Mouse (Mus musculus) liver, adult 2 months (tissue): ENCODE results near the gene Nfkbib. TPM values are rescaled to one million over a fixed set of nuclear protein-coding genes. Genes with fewer than 3 reads are reported as not detected.
A peak's percentile ranks its signal among the peaks of the same experiment; 100 is the strongest.

Experiments used
- DNase-seq: peaks from one replicate; pipeline ENCODE4 v3.0.0-alpha.2; 2011; ENCODE audit warnings: low read depth, low spot score; ENCODE audit errors: extremely low read depth
- H3K27ac ChIP-seq: fragments of 200-500 bp; replicated peaks from 2 replicates; pipeline ENCODE4 v1.5.1; 2012; ENCODE audit warnings: low read depth, mild to moderate bottlenecking, control low read depth, inconsistent platforms, low read length; ENCODE audit not compliant: insufficient read depth
- H3K27me3 ChIP-seq: fragments of 200-500 bp; 2 replicates; pipeline ENCODE4 v1.6.1; 2012; ENCODE audit warnings: mild to moderate bottlenecking, moderate library complexity, low read length, inconsistent platforms; ENCODE audit not compliant: control insufficient read depth, insufficient read depth
- H3K36me3 ChIP-seq: fragments of 200-500 bp; 2 replicates; pipeline ENCODE4 v1.6.1; 2012; ENCODE audit warnings: low read length, inconsistent platforms; ENCODE audit not compliant: control insufficient read depth, insufficient read depth
- H3K4me1 ChIP-seq: fragments of 200-500 bp; 2 replicates; pipeline ENCODE4 v1.6.1; 2011; ENCODE audit warnings: low read length; ENCODE audit not compliant: control insufficient read depth, insufficient read depth
- H3K4me3 ChIP-seq: fragments of 200-500 bp; 2 replicates; pipeline ENCODE4 v1.5.1; 2011; ENCODE audit warnings: low read depth, mild to moderate bottlenecking, control low read depth, low read length, moderate library complexity; ENCODE audit not compliant: insufficient read depth
- H3K79me2 ChIP-seq: fragments of 200-500 bp; 2 replicates; pipeline ENCODE4 v1.6.1; 2012; ENCODE audit warnings: inconsistent platforms, mild to moderate bottlenecking, low read length, moderate library complexity; ENCODE audit not compliant: control insufficient read depth, insufficient read depth
- H3K9ac ChIP-seq: fragments of 200-500 bp; 2 replicates; pipeline ENCODE4 v1.6.1; 2012; ENCODE audit warnings: low read depth, mild to moderate bottlenecking, control low read depth, inconsistent platforms, low read length
- CTCF ChIP-seq: fragments of 200-500 bp; IDR thresholded peaks from 2 replicates; pipeline ENCODE4 v1.5.1; 2011; ENCODE audit warnings: low read depth, low read length, control low read depth
- POLR2A ChIP-seq: fragments of 200-500 bp; IDR thresholded peaks from 2 replicates; pipeline ENCODE4 v1.6.1; 2011; ENCODE audit warnings: low read length, control low read depth; ENCODE audit not compliant: insufficient read depth; ENCODE audit errors: extremely low read depth
- WGBS: fragments of 180-500 bp; shearing (Covaris S2); methylation state at CpG from one replicate; pipeline ENCODE4 v1.1.7; 2018; 5-methylcytosine and 5-hydroxymethylcytosine counted together
- polyA plus RNA-seq: library from polyadenylated mRNA; depleted of rRNA; stranded (reverse); fragments of >200 nt; gene quantifications from 2 replicates; pipeline ENCODE4 v1.2.3, GENCODE M21; 2012
- total RNA-seq: library from RNA; depleted of rRNA; stranded (reverse); fragments of >200 nt; gene quantifications from 2 replicates; pipeline ENCODE4 v1.2.3, GENCODE M21; 2014

Nfkbib gene
- total and polyA plus RNA-seq, 2 experiments = 7.3 to 39.9 TPM

- TF ChIP-seq CTCF (no peak), POLR2A (no peak)
- Histone ChIP-seq H3K36me3 (no peaks in the 10 kb centered on the region), H3K4me3 (peak overlapping the region; percentile 46), H3K4me1 (peaks cover 4% of the 10 kb centered on the region; the same call in 1 of the 2 replicates), H3K27ac (no peak overlapping the region), H3K79me2 (no peaks in the 10 kb centered on the region), H3K9ac (peak overlapping the region; percentile 47), H3K27me3 (no peaks in the 10 kb centered on the region)
- peak; percentile 88 for DNase-seq
- 6% methylated on average over 58 of the region's 58 CpGs for WGBS
Observed at GRCm38 (mm10) chr7:28732341-28733142, 34.8 kb downstream of the Nfkbib start.

- H3K36me3 ChIP-seq = no peaks in the 10 kb centered on the region
- H3K27me3 ChIP-seq = no peaks in the 10 kb centered on the region
- H3K9ac ChIP-seq = no peak overlapping the region
- H3K27ac ChIP-seq = no peak overlapping the region
- no peak for TF ChIP-seq POLR2A
- TF ChIP-seq CTCF = peak; percentile 32; the same call in 1 of the 2 replicates
- WGBS = 73% methylated on average over 10 of the region's 10 CpGs
- peaks cover 2% of the 10 kb centered on the region; the same call in 1 of the 2 replicates for H3K4me1 ChIP-seq
- H3K79me2 ChIP-seq = no peaks in the 10 kb centered on the region
- DNase-seq = no peak
- no peak overlapping the region for H3K4me3 ChIP-seq
Observed at GRCm38 (mm10) chr7:28727649-28728340, 39.5 kb downstream of the Nfkbib start.

- no peaks in the 10 kb centered on the region for H3K27me3 ChIP-seq
- H3K9ac ChIP-seq = no peak overlapping the region
- H3K4me3 ChIP-seq = no peak overlapping the region
- TF ChIP-seq CTCF (peak; percentile 85), POLR2A (no peak)
- no peak overlapping the region for H3K27ac ChIP-seq
- no peaks in the 10 kb centered on the region for H3K79me2 ChIP-seq
- 17% methylated on average over 14 of the region's 14 CpGs for WGBS
- H3K4me1 ChIP-seq = peaks cover 2% of the 10 kb centered on the region; the same call in 1 of the 2 replicates
- DNase-seq = peak; percentile 29
- H3K36me3 ChIP-seq = no peaks in the 10 kb centered on the region
Observed at GRCm38 (mm10) chr7:28726600-28726999, 40.7 kb downstream of the Nfkbib start.

- Histone ChIP-seq H3K79me2 (no peaks in the 10 kb centered on the region), H3K36me3 (no peaks in the 10 kb centered on the region), H3K27me3 (no peaks in the 10 kb centered on the region), H3K4me1 (peaks cover 2% of the 10 kb centered on the region; the same call in 1 of the 2 replicates), H3K4me3 (no peak overlapping the region), H3K27ac (no peak overlapping the region), H3K9ac (no peak overlapping the region)
- no peak for DNase-seq
- WGBS = 95% methylated on average over 2 of the region's 2 CpGs
- TF ChIP-seq CTCF (no peak), POLR2A (no peak)
Observed at GRCm38 (mm10) chr7:28724613-28725012, 42.7 kb downstream of the Nfkbib start.

GRCm38 (mm10) chr7:28722079-28722478 lies 45.2 kb downstream of the Nfkbib start:
- Histone ChIP-seq H3K27me3 (no peaks in the 10 kb centered on the region), H3K4me3 (no peak overlapping the region), H3K27ac (no peak overlapping the region), H3K79me2 (no peaks in the 10 kb centered on the region), H3K9ac (no peak overlapping the region), H3K36me3 (no peaks in the 10 kb centered on the region), H3K4me1 (peaks cover 2% of the 10 kb centered on the region; the same call in 1 of the 2 replicates)
- no peak for DNase-seq
- peak; percentile 11; the same call in 1 of the 2 replicates for TF ChIP-seq CTCF
- TF ChIP-seq POLR2A = no peak
- 97% methylated on average over 7 of the region's 7 CpGs for WGBS
